Mouse (Mus musculus) mouse embryonic stem cell (cell line): ENCODE results near the gene Cul9.

ENCODE experiments used
- in situ Hi-C, 2 experiments: fragments of 300-500 bp; cut with MboI; formaldehyde crosslinking; loops; 1 replicate in 1 of 2; 3 replicates in 1 of 2; pipeline ENCODE4 v1.14.3; 2019 to 2020; ENCODE audit warnings: low sequenced_read_pairs in 2 of 2, low pct_unique_long_range_greater_than_20kb in 1 of 2, mixed read lengths in 1 of 2; ENCODE audit not compliant: unreplicated experiment in 1 of 2

The Cul9 gene

DNA sequence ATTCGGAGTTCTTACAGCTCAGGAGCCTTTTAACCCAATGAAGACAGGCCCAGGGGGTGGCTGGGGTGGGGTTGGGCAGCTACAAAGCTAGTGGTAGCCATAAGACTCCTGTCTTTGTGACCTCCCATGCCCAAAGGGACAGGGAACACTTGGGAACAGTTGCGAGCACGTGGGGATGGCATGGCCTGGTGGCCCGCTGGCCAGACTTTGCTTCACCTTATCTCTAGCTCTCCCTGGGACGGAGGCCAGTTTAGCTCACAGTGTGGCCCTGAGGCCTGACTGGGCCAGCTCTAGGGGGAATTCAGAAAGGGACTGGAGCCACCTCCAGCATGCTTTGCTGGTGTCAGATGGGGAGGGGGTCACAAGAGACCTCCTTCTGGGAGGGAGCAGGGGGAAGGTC, 84.0 kb downstream of the Cul9 start:
- in situ Hi-C loops: no loop called here

DNA sequence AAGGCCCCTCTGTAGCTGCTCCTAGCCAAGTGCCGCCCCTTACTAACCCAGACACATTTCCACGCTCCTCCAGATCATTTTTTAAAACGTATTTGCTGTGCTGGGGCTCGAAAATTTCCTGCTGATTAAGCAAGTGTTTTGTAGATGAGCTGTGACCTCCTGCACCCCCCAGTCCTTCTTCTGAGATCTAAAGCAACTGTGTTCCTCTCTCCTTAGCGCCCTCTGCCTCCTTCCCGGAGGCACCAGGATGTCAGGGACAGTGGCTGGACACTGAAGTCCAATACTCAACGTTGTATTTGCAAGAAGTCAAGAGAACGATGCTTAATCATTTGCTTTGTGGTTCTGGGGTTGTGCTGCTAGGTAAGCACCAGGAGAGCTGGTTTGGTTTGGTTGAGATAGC, 84.8 kb downstream of the Cul9 start:
- in situ Hi-C loops: no loop called here

DNA sequence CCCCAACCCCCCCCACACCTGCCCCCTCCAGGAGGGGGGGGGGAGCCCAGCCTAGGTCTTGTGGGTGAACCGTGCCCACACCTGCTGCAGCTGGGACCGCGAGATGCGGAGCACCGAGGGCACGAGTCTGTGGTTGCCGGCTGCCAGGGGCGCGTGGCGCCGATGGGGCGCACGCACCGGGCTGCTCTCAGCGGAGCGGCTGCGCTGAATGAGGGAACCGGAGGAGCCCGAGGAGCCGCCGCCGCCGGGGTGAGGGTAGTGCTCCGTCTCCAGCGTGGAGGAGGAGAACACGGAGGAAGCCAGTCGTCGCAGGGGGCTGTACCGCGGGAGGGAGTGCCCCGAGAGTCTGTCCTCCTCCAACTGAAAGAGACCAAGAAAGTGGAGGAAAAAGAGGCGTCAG, 85.5 kb downstream of the Cul9 start:
- in situ Hi-C loops: no loop called here

DNA sequence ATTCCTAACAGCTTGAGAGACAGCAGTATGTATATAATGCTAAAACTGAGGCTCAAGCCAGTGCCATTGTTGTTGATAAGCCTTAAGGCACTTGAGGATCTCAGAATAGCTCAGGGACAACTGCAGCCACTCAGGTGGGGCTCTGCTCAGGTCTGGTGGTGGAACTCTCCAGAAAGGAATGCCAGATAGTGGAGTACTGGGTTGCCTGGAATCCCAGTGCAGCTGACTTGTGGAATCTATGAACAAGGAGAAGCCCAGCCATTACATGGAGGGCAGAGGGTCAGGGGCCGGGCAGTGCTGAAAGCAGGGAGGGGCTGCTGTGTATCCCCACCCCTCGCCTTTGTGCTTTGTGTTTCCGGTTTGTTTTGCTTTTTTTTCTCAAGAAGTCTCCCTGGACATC, 87.7 kb downstream of the Cul9 start:
- in situ Hi-C loops: no loop called here

DNA sequence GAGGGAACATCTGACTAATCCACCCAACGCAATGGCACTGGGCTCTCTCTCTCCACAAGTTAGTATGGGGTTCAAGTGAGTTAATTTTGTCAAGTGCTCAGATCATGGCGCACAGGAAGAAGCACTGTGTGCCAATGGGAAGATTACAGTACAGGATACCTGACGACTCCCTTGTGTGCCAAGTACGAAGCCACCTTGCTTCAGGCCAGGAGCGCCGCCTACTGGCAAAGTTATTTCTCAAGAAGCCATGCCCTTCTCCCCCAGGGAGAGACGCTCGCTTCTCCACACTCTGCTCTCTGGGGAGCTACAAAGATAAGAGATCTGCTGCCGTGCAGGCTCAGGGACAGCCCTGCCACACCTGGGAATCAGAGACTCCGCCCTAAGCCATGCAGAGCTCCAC, 88.4 kb downstream of the Cul9 start:
- in situ Hi-C loops: no loop called here

DNA sequence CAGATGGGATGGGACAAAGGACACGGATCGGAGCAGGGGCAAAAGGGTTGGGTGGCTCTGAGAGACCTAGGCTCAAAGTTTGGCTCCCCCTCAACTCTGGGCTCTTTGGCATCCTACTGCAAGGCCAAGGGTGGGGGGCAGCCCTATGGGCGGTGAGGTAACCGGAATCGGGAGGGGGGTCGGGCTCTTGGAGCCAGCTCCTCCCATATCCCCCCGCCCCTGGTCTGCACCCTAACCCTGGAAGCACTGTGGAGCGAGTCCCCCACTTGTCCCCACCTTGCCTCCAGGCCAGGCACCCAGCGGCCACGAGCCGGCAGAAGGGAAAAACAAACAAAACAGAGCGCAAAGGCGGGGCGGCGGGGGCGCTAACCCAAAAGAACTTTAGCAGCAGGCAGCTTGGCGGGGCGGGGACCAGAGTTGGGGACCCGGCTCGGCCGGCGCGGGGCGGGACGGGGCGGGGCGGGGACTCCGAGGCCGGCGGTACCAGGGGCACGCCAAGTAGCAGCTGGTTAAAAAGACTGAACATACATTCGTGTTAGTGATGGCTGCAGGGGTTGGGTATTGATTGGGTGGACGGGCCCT, 91.0 kb downstream of the Cul9 start:
- in situ Hi-C loops: no loop called here

DNA sequence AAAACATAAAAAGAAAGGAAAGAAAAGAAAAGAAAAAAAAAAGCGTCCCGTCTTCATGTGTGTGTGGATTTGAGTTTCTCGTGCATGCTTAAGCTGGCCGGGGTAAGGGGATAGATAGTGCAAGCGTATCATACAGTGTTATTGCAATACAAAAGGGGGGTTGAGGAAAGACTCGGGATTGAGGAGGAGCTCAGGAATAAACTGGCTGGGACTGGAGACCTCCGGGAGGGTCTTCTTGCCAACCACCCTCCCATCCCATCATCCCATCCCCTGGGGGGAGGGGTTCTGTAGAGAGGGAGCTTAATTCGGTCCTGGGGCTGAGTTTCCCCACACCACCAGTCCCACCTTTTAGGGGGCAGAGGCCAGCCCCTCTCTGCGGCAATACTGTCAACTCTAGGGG, 91.6 kb downstream of the Cul9 start:
- in situ Hi-C loops: no loop called here

DNA sequence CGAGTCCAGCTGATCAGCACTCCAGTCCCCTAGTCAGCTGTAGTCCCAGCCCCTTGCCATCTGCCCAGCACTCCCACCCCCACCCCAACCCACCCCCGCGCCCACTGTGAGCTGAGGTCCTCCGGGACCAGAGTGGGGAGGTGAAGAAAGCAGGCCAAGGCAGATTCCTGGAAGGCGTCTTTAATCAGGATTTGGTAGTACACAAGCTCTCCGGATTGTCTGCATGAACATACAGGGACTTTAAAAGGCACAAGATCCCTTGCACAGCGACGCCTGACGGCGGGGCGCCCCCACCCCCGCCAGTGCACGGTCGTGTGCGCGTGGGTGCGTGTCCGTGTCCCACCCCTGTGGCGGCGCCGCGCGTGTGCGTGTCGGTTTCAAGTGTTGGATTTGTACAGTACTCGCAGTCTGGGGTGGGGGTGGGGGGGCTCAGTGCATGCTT, 92.2 kb downstream of the Cul9 start:
- in situ Hi-C loops: no loop called here

DNA sequence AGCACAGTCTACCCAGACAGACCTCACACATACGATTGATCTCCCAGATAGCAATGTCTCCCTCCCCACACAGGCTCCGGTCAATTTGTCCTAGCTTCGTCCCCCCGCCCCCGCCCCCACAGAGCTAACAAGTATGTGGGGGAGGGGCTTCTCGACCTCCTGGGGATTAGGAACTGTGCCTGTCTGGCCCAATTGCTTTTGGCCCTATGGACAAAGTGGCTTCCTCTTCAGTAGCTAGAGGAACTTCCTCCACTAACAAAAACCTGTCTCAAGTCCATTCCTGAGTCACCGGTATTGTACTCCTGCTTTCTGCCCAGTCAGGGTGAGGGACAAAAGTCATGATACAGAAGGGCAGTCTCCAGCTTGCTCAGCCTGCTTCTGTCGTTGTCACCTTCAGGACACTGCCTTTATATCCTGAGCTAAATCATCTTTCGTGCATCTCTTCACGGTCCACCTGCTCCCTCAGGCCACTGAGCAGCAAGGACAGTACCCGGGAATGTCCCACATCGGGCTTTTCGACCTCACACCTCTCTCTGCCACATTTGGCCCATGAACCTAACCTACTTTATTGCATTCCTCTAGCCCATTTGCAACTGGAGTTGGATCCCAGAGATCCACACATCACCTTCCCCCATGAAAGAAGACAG, 92.8 kb downstream of the Cul9 start:
- in situ Hi-C loops: no loop called here

DNA sequence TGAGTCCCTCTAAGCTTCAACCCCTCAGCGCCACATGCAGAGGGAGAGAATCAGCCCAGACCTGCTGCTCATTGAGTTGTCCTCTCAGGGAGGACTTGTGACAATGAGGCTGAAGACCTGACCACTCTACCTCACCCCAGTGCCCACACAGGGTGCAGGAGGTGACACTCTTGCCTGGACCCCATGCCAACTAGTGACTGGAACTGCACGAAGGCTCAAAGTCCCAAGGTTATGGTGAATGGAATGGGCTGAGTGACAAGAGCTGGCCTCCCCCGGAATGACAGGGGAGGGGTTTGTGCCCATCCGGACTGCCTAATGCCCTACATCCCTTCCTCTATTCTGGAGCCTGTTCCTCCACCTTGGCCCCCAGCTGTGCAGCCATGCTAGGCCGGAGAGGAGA, 93.5 kb downstream of the Cul9 start:
- in situ Hi-C loops: no loop called here
